Mouse (Mus musculus) megakaryocyte, adult 5-6 weeks (primary cell): ENCODE measurements around the gene Gm3776. TPM values are rescaled to one million over a fixed set of nuclear protein-coding genes. Genes with fewer than 3 reads are reported as not detected.
A peak's percentile ranks its signal among the peaks of the same experiment; 100 is the strongest.
"Not testable (repeated sequence)": the region's sequence is repeated elsewhere in the genome, so short reads cannot be mapped to it uniquely, and the experiment has no call there.

ENCODE experiments used
- ATAC-seq: 2 replicates; pipeline ENCODE4 v1.8.0; 2016; ENCODE audit warnings: mild to moderate bottlenecking, inconsistent platforms; ENCODE audit not compliant: poor library complexity, severe bottlenecking
- total RNA-seq, 2 experiments: library from RNA; stranded (forward) in 1 of 2; stranded (reverse) in 1 of 2; fragments of 153-499, 151-499 nt in 1 of 2; fragments of 221-1000, 200-1000 nt in 1 of 2; gene quantifications; 2 replicates each; pipeline versions ENCODE4 v1.2.3 to v1.2.4; 2015 to 2017

Gm3776 gene
- total RNA-seq (2015) (not detected in 2 replicates), total RNA-seq (2017) (not detected in 2 replicates)

DNA sequence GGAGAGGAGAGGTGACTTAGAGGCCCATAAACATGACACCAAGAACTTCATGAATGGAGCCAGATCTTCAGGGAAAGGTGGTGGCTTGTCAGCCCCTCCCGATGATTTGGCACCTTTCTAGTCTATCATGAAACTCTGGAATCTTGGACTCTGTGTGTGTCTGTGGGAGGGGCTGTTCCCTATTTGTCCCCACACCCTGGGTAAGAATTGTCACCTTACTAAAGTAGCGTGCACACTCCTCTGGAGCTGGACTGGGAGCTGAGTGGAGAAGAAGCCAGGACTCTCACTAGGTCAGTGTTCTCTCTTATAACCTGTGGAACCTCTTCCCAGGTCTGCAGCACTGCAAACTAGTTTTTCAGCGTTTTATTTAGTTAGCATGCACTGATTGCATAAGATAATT, at the start of gene Gm3776:
Gene Gm3776 (plus strand): TSS at position 216 of the 400 bp plus-strand sequence.
- ATAC-seq = not testable (repeated sequence)

DNA sequence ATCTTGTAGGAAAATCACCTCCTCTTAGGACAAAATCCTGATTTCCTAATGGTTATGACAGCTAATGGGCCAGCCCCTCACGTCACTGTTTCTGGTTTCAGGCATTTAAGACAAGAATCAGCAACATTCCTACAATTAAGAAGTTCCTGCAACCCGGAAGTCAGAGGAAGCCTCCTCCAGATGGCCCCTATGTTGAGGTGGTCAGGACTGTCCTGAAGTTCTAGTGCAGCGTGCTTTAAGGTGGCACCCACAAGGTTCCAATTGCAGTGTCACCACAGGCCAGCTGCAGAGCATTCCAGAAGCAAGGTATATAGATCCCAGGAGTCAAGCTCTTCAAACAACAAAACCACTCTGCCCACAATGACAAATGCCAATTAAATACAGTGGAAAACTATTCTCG, 48.0 kb upstream of the Gm3776 start:
- ATAC-seq = no peak

DNA sequence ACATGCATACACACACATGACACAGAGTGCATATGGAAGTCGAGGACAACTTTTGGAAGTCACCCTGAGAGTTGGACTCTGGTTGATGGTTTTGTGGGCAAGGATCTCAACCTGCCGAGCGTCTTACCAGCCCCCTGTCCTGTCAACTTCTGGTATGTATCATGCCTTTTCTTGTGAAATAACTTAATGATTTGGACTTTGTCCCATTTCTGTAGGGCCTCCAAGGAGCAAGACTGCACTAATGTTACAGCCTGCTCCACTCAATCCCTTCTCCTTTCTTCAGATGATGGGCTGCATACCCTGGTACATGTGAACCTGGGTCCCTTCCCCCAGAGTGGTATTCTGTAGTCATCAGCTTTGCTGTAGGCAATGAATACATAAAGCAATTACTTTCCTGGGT, 46.9 kb upstream of the Gm3776 start:
- ATAC-seq = no peak

DNA sequence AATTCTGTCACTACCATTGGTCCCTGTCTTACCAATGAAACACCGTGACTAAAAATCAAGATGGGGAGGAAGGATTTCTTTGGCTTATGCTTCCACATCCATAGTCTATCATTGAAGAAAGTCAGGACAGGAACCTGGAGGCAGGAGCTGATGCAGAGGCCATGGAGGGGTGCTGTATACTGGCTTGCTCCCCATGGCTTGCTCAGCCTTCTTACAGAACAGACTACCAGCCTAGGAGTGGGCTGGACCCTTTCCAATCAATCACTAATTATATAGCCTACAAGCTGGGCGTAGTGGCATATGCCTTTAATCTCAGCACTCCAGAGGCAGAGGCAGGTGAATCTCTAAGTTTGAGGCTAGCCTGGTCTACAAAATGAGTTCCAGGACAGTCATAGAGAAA, 46.1 kb upstream of the Gm3776 start:
- no peak for ATAC-seq

DNA sequence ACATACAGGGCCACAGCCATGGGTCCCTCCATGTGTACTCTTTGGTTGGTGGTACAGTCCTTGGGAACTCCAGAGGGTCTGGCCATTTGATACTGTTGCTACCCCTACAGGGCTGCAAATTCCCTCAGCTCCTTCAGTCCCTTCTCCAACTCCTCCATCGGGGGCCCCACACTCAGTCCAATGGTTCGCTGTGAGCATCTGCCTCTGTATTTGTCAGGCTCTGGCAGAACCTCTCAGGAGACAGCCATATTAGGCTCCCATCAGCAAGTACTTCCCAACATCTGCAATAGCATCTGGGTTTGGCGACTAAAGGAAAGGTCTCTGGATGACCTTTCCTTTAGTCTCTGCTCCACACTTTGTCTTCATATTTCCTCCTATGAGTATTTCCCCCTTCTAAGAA, 45.4 kb upstream of the Gm3776 start:
- no peak for ATAC-seq

DNA sequence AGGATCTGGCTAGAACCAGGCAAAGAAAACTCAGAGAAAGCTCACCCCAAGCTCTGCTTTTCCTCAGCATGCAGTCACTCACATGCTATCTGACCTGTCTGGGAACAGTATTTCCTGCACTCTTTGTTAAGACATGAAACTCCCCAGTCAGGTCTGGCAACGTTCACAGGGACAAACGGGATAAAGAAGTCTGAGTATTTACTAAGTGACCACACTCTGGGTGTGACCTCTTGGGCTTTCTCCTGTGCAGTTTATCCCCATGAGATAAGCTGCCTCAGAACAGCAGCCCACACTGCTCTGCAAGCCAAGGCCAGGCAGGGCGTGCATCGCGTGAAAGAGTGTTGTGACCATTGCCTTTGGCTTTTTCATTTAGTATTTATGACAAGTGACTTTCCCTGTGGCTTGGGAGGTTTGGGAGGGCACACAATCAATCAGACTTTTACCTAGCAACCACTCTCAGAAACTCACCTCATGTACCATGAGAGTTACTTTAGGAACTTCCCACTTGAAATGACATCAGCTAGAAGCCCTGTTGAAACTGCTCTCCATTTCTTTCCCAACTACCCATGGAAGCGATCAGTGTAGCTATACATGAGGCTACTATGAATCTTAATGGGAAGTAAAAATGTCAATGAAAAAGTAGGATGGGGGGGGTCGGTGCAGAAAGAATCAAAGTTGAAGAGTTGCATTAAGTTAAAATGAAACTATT, 44.4 kb upstream of the Gm3776 start:
- no peak for ATAC-seq

DNA sequence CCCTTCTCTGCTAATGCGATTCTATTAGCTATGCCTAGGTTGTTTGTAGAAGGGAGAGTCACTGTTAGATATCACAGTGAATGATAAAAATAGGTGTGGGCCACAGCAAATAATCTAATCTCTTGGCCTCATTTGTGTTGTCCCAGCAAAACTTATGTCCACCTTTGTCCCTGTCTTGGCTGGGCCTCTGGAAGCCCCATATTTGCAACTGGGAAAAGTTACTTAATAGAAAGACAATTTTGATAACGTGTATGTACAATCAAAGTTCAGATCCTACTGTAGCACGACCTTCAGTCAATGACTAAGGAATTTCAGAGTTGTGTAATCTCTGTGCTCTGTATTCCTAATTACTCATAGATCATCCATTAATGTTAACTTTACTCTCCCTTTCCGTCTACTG, 39.9 kb upstream of the Gm3776 start:
- no peak for ATAC-seq

DNA sequence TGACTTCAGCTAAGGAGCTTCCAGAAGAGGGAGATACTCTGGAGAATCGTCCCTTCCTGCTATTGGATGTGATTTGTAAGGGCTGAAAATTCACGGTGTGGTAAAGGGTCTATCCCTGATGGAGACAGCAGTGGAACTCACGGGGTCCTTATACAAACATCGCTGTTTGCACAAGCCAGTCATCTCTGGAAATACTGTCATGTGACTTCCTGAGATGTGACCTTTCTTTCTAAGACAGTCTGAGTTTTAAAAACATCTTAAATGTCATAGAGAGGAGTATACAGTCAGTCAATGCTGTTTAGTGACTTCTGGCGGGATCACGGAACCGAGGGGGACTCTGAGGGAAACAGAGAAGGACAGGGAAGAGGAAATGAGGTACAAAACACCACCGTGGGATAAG, 34.3 kb upstream of the Gm3776 start:
- ATAC-seq = no peak

DNA sequence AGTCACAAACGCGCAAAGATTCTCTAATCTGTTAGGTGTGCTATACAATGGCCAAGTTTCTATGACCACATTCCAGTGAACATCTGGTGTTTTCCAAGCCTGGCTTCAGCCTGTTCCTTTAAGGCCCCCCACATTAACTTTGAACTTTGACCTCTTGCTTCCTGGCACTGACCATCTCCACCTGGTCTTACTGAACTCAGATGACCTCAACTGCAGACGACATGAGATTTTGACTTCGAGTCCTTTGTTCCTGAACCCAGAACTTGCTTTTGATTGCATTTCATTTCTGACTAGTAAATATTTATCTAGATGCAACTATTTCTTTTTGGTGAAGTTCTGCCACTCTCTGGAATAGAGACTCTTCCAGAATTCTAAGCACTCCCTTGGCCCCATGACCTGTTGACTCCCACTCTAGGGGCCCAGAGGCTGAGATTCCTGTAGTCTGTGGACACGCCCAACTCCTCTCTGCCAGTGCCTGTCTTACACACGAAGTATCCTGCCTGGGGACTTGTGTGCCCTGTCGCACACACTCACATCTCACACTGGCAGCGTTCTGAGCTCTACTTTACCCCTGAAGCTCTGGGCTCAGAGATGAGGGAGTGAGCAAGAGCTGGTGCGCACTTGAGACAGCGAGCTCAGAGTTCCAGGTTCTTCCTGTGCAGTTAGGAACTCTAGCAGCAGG, 33.6 kb upstream of the Gm3776 start:
- ATAC-seq = no peak

DNA sequence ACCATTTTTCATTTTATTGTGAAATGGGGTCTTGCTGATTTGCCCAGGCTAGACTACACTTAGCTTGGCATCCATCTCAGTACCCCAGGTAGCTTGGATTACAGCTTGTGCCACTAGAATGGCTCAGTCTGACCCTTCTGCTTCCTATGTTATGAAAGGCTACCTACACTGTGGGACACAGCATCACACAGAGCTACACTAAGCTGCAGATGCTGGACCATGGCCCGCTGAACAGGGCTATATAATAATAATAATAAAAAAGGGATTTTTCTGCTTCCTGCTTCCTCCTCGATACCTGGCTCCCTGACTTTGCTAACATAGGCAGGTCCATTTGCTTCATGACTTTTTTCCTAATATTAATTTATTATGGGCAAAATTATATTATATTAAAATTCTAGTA, 32.5 kb upstream of the Gm3776 start:
- no peak for ATAC-seq

DNA sequence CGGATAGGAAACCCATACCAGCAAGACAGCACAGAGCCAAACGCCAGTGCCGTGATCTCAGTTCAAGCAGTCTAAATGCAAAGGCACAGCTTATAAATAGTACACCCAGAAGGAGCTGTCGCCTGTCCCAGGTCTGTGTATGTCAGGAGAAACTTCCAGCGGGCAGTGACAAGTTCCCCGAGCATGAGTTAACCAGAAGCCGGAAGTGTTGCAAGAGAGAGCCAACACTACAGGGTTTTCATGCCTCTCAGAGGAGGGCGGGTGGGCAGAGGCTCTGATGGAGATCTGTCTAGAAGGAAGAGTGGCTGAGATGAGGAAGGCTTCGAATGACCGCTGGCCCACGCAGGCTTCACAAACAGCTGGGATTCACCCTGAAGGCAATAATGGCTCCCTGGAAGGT, 31.6 kb upstream of the Gm3776 start:
- ATAC-seq = peak; percentile 75

DNA sequence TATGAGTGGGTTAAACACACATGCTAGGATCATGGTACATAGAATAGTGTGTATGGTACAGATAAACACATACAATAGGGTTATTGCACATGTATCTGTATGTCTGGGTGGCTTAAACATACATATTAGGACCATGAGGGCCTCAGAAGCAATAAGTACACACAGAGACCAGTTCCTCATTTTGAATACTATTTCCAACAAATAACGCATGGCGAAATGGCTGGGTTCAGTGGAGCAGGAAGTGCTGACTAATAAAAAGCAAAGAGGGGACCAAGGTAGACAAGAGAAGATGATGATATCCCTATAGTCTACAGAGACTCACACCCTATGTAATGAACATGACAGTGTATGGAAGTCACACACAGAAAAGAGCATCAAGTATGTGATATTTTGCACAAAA, 28.8 kb upstream of the Gm3776 start:
- peak; percentile 69 for ATAC-seq

DNA sequence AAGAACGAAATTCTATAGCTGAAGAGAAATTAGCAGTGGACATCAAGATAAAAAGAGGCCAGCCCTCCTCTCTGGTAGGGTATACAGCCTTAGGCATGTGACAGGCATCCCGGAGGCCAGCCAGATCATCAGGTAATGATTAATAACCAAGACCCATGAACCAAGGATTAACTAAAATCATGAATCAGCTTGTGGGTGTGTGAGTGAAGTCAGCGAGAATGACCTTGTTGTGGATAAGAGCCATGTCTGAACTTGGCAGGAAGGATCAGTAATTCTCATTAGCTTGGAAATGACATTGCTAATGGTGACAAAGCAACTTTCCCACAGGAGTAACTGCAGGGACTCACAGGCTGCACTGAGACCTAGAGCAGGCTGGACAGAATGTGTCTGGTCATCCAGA, 27.3 kb upstream of the Gm3776 start:
- not testable (repeated sequence) for ATAC-seq

DNA sequence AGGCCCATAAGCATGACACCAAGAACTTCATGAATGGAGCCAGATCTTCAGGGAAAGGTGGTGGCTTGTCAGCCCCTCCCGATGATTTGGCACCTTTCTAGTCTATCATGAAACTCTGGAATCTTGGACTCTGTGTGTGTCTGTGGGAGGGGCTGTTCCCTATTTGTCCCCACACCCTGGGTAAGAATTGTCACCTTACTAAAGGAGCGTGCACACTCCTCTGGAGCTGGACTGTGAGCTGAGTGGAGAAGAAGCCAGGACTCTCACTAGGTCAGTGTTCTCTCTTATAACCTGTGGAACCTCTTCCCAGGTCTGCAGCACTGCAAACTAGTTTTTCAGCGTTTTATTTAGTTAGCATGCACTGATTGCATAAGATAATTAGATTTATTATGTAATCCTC, 26.5 kb upstream of the Gm3776 start, which contains the start of gene Gsta1:
Gene Gsta1 (plus strand): TSS at position 196 of the 400 bp plus-strand sequence.
- ATAC-seq = not testable (repeated sequence)

DNA sequence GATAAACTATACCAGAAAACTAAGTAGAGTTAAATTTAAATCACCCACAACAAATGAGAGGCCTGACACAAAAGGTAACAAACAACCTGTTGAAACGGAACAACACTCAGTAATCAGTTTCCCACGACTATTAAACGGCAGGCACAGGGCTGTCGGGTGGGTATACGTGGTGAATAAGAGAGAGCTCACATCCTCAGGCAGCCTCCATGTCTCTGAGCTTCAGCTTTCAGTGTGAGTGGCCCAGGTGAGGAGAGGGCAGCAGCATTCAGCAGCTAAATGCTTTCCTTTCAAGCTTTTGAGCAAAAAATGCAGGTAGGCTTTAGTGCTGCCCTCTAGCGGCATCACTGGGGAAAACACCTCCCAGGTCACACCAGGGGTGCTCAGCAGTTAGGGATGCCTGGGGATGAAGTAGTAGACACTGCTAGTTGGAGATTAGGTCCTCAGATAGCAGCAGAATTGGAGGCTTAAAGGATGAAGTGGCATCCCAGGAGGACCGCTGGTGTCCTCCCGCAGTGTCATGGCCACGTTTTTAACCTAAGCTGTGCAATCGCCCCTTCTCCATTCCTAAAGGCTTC, 23.7 kb upstream of the Gm3776 start:
- ATAC-seq = peak; percentile 75

DNA sequence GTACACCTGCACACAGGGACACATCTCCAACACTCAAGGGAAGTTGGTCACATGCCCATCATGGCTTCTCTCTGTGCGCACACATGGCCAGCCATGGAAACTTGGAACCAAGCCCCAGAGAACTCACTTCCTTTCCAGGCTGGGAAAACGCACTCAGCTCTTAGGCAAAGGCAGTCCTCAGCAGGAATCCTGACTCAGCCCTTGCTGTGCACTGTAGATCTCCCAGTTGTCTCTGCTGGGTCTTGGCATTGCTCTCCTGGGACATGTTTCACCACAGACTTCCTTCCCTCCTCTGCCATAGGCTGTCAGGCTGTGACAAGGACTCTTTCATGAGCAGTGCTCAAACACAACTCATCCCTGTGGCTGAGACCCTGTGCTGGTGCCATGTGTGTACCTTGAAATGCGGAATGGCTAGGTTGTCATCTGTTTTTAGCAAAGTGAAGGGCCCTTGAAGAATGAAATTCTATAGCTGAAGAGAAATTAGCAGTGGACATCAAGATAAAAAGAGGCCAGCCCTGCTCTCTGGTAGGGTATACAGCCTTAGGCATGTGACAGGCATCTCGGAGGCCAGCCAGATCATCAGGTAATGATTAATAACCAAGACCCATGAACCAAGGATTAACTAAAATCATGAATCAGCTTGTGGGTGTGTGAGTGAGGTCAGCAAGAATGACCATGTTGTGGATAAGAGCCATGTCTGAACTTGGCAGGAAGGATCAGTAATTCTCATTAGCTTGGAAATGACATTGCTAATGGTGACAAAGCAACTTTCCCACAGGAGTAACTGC, 1.1 kb upstream of the Gm3776 start:
- ATAC-seq = not testable (repeated sequence)

DNA sequence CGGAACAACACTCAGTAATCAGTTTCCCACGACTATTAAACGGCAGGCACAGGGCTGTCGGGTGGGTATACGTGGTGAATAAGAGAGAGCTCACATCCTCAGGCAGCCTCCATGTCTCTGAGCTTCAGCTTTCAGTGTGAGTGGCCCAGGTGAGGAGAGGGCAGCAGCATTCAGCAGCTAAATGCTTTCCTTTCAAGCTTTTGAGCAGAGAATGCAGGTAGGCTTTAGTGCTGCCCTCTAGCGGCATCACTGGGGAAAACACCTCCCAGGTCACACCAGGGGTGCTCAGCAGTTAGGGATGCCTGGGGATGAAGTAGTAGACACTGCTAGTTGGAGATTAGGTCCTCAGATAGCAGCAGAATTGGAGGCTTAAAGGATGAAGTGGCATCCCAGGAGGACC, 2.8 kb downstream of the Gm3776 start:
- peak; percentile 91 for ATAC-seq

DNA sequence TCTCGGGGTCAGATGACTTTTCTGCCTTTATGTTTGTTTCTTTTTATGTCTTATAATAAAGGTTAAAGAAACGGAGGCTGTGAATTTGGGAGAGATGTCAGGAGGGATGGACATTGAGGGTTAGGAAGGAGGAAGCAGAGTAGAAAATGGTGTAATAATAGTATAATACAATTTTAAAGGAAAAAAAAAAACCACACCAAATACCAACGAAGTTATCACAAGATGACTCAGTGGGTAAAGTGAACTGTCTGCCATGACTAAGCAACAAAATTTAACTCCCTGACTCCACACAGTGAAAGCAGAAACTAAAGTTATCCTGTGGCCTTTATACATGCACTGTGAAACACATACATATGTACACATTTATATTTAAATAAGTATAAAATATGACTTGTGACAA, 14.0 kb downstream of the Gm3776 start:
- ATAC-seq = not testable (repeated sequence)

DNA sequence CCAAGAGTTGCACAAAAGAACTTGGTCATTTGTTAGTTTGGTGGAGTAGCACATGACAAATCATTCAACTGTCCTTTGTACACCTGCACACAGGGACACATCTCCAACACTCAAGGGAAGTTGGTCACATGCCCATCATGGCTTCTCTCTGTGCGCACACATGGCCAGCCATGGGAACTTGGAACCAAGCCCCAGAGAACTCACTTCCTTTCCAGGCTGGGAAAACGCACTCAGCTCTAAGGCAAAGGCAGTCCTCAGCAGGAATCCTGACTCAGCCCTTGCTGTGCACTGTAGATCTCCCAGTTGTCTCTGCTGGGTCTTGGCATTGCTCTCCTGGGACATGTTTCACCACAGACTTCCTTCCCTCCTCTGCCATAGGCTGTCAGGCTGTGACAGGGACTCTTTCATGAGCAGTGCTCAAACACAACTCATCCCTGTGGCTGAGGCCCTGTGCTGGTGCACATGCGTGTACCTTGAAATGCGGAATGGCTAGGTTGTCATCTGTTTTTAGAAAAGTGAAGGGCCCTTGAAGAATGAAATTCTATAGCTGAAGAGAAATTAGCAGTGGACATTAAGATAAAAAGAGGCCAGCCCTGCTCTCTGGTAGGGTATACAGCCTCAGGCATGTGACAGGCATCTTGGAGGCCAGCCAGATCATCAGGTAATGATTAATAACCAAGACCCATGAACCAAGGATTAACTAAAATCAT, 25.2 kb downstream of the Gm3776 start:
- ATAC-seq = not testable (repeated sequence)

DNA sequence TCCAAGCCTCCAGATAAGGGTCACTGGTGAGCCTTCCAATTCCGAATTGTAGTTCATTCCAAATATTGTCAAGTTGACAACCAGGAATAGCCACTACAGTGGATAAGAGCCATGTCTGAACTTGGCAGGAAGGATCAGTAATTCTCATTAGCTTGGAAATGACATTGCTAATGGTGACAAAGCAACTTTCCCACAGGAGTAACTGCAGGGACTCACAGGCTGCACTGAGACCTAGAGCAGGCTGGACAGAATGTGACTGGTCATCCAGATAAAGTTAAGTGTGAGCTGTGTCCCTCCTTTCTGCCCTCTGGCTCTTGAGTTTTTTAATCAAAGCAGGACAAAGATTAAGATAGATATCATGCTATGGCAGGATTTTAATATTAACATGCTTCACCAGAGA, 32.1 kb downstream of the Gm3776 start:
- not testable (repeated sequence) for ATAC-seq

DNA sequence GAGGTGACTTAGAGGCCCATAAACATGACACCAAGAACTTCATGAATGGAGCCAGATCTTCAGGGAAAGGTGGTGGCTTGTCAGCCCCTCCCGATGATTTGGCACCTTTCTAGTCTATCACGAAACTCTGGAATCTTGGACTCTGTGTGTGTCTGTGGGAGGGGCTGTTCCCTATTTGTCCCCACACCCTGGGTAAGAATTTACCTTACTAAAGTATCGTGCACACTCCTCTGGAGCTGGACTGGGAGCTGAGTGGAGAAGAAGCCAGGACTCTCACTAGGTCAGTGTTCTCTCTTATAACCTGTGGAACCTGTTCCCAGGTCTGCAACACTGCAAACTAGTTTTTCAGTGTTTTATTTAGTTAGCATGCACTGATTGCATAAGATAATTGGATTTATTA, 32.8 kb downstream of the Gm3776 start, which contains the start of gene Gm10639:
Gene Gm10639 (plus strand): TSS at position 201 of the 400 bp plus-strand sequence.
- not testable (repeated sequence) for ATAC-seq
